Mouse (Mus musculus): ENCODE data around the gene Map3k13. TPM values are rescaled to one million over a fixed set of nuclear protein-coding genes. Genes with fewer than 3 reads are reported as not detected.

The Map3k13 gene
- total and polyA plus RNA-seq, 3 experiments = 0.23 to 0.82 TPM; not detected in 1

DNA sequence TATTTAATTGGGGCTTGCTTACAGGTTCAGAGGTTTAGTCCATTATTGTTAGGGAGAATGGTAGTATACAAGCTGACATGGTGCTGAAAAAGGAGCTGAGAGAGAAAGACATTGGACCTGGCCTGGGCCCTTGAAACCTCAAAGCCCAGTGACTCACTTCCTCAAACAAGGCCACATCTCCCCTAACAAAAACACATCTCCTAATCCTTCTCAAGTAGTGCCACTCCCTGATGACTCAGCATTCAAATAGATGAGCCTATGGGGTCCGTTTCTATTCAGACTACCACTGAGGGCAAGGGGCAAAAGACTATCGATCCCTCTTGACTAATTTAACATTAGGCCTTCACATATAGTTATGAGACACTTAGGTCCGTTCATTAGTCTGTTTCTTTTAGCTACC, 68.3 kb downstream of the Map3k13 start:
- peak; percentile 24 for DNase-seq (ENCODE audit: low read depth, low spot score)
- Histone ChIP-seq H3K79me2 (ENCODE audit: control insufficient read depth, insufficient read depth, low read length, poor library complexity) (no peaks in the 10 kb centered on the region), H3K9me3 (replicated peaks; ENCODE audit: insufficient read depth, low read length) (no peaks in the 10 kb centered on the region), H3K36me3 (ENCODE audit: control insufficient read depth in 1 of 2, insufficient read depth in 2 of 2, low read length in 2 of 2) (no peaks in the 10 kb centered on the region), H3K9ac (ENCODE audit: control insufficient read depth, low read depth, low read length, poor library complexity, severe bottlenecking) (no peak overlapping the region), H3K4me3 (ENCODE audit: control insufficient read depth in 1 of 2, insufficient read depth in 1 of 2, low read depth in 2 of 2, low read length in 2 of 2) (no peak overlapping the region), H3K4me1 (ENCODE audit: control insufficient read depth in 1 of 2, insufficient read depth in 2 of 2, low read length in 2 of 2) (no peaks in the 10 kb centered on the region), H3K27ac (ENCODE audit: control insufficient read depth, low read depth, low read length) (no peak overlapping the region), H3K27me3 (ENCODE audit: control insufficient read depth in 1 of 2, insufficient read depth in 2 of 2, low read length in 2 of 2) (no peaks in the 10 kb centered on the region)
- TF ChIP-seq ETS1 (IDR thresholded peaks at IDR 0.05; ENCODE audit: low read depth, low read length) (no peak), ZNF384 (IDR thresholded peaks at IDR 0.05; ENCODE audit: low read depth, low read length) (no peak), ZMIZ1 (IDR thresholded peaks at IDR 0.05; ENCODE audit: low read depth, low read length) (no peak), BHLHE40 (IDR thresholded peaks at IDR 0.05; ENCODE audit: borderline replicate concordance, low read depth, low read length) (no peak), MYB (IDR thresholded peaks at IDR 0.05; ENCODE audit: low read depth, low read length) (no peak), GABPA (IDR thresholded peaks at IDR 0.05; ENCODE audit: low read depth, low read length) (no peak), MAX (IDR thresholded peaks at IDR 0.05; ENCODE audit: low read length) (no peak)

DNA sequence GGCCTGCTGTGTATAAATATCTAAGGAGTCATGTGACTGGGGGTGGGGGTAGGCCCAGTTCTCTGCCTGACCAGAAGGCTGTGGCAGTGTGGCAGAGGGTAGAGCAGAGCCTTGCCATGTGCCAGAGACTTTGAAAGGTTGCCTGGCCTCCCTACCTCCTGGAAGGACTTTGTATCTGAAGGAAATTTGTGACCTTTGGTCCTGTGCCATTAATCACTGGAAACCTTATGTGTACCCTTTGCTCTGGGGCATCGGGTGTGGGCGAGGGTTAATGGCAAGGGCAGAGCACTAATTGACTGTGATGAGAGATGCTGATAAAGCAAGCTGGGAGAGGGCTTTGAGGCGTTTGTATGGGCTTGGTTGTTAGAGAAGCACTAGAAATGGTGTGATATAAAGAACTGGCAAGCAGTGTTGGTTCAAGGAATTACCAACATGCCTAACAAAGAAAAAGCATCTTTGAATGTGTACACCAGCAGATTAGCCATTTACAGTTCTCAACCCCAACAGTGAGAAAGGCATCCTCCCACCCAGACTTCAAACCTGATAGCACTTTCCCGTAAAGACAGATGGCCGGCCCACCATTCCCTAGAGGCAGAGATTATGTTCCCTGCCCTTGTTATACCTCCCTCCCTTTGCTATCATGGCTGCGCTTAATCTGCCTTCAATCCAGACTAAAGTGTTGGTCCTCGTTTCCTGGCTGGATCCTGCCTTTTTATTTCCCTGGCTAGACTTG, 71.3 kb downstream of the Map3k13 start:
- no peaks in the 10 kb centered on the region for H3K9me3 ChIP-seq (replicated peaks; ENCODE audit: insufficient read depth, low read length)
- no peaks in the 10 kb centered on the region for H3K27me3 ChIP-seq (ENCODE audit: control insufficient read depth in 1 of 2, insufficient read depth in 2 of 2, low read length in 2 of 2)
- TF ChIP-seq HCFC1 (IDR thresholded peaks at IDR 0.05; ENCODE audit: low read depth, low read length) = no peak
- TF ChIP-seq MAZ (IDR thresholded peaks at IDR 0.05; ENCODE audit: low read depth, low read length) = no peak
- TF ChIP-seq E2F4 (IDR thresholded peaks at IDR 0.05; ENCODE audit: borderline replicate concordance, low read depth, low read length) = no peak
- H3K4me3 ChIP-seq (ENCODE audit: control insufficient read depth in 1 of 2, insufficient read depth in 1 of 2, low read depth in 2 of 2, low read length in 2 of 2) = no peak overlapping the region
- DNase-seq (ENCODE audit: low read depth, low spot score) = no peak
- H3K36me3 ChIP-seq (ENCODE audit: control insufficient read depth in 1 of 2, insufficient read depth in 2 of 2, low read length in 2 of 2) = no peaks in the 10 kb centered on the region
- H3K9ac ChIP-seq (ENCODE audit: control insufficient read depth, low read depth, low read length, poor library complexity, severe bottlenecking) = no peak overlapping the region
- H3K4me1 ChIP-seq (ENCODE audit: control insufficient read depth in 1 of 2, insufficient read depth in 2 of 2, low read length in 2 of 2) = no peaks in the 10 kb centered on the region
- no peak overlapping the region for H3K27ac ChIP-seq (ENCODE audit: control insufficient read depth, low read depth, low read length)
- H3K79me2 ChIP-seq (ENCODE audit: control insufficient read depth, insufficient read depth, low read length, poor library complexity) = no peaks in the 10 kb centered on the region

DNA sequence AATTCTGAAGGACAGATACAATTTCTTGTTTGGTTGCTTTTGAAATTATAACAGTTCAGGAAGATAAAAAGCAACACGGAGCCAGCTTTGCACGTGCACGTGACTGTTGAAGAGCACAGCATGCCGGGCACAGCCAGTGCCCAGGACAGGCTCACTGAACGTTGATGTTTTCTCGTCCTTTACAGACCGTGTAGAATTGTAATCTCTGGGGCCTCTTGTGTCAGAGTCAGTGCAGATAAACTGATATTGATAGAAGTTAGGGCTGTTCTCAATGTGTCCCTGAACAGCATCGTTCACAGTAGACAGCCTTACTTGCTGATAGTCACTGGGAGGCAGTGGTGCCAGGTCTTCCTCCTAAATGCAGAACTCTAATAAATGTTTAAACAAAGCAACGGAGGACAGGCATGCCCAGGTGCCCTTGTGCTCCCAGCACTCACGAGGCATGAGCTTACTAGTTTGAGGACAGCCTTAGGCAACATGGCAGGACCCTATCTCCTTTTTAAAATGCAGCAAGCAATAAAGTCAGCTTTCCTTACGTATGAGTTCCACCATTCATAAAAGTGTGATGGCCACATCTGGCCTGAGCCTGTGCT, 71.9 kb downstream of the Map3k13 start:
- no peak overlapping the region for H3K27ac ChIP-seq (ENCODE audit: control insufficient read depth, low read depth, low read length)
- no peaks in the 10 kb centered on the region for H3K79me2 ChIP-seq (ENCODE audit: control insufficient read depth, insufficient read depth, low read length, poor library complexity)
- no peaks in the 10 kb centered on the region for H3K36me3 ChIP-seq (ENCODE audit: control insufficient read depth in 1 of 2, insufficient read depth in 2 of 2, low read length in 2 of 2)
- H3K4me3 ChIP-seq (ENCODE audit: control insufficient read depth in 1 of 2, insufficient read depth in 1 of 2, low read depth in 2 of 2, low read length in 2 of 2) = no peak overlapping the region
- no peak overlapping the region for H3K9ac ChIP-seq (ENCODE audit: control insufficient read depth, low read depth, low read length, poor library complexity, severe bottlenecking)
- H3K4me1 ChIP-seq (ENCODE audit: control insufficient read depth in 1 of 2, insufficient read depth in 2 of 2, low read length in 2 of 2) = no peaks in the 10 kb centered on the region
- TF ChIP-seq POLR2AphosphoS5 (IDR thresholded peaks at IDR 0.05; ENCODE audit: borderline replicate concordance, low read depth, low read length) (no peak), TCF12 (IDR thresholded peaks at IDR 0.05; ENCODE audit: low read depth, low read length) (no peak), E2F4 (IDR thresholded peaks at IDR 0.05; ENCODE audit: borderline replicate concordance, low read depth, low read length) (no peak), ZC3H11A (IDR thresholded peaks at IDR 0.05; ENCODE audit: low read depth, low read length) (no peak), HCFC1 (IDR thresholded peaks at IDR 0.05; ENCODE audit: low read depth, low read length) (no peak), ETS1 (IDR thresholded peaks at IDR 0.05; ENCODE audit: low read depth, low read length) (no peak), MAX (IDR thresholded peaks at IDR 0.05; ENCODE audit: low read length) (no peak), MEF2A (IDR thresholded peaks at IDR 0.05; ENCODE audit: extremely low read depth, insufficient replicate concordance, low read depth, low read length, poor library complexity, severe bottlenecking) (no peak), NRF1 (IDR thresholded peaks at IDR 0.05; ENCODE audit: insufficient read depth, low read depth, low read length, poor library complexity, severe bottlenecking) (no peak), KAT2A (conservative IDR thresholded peaks at IDR 0.05; ENCODE audit: low read depth, low read length) (no peak), MYB (IDR thresholded peaks at IDR 0.05; ENCODE audit: low read depth, low read length) (no peak)
- no peaks in the 10 kb centered on the region for H3K9me3 ChIP-seq (replicated peaks; ENCODE audit: insufficient read depth, low read length)
- no peaks in the 10 kb centered on the region for H3K27me3 ChIP-seq (ENCODE audit: control insufficient read depth in 1 of 2, insufficient read depth in 2 of 2, low read length in 2 of 2)
- no peak for DNase-seq (ENCODE audit: low read depth, low spot score)

All from MEL (cell line).